Mouse (Mus musculus) heart, embryonic 11.5 days (tissue): Measurements from ENCODE around the gene Sema4b. TPM values are rescaled to one million over a fixed set of nuclear protein-coding genes. Genes with fewer than 3 reads are reported as not detected.

Experiments used
- ATAC-seq: fragments of 200-750 bp; cut with Nextera tagmentation; replicated peaks from 2 replicates; pipeline ENCODE4 v1.8.0; 2017; ENCODE audit warnings: moderate library complexity; ENCODE audit not compliant: insufficient number of reproducible peaks, low FRiP score, low TSS enrichment
- H3K27ac ChIP-seq: fragments of 300-500 bp; sonication (generic); 2 replicates; pipeline ENCODE4 v1.5.1; 2014; ENCODE audit warnings: mild to moderate bottlenecking, low read depth, low read length
- H3K27me3 ChIP-seq: fragments of 300-500 bp; sonication (generic); 2 replicates; pipeline ENCODE4 v1.6.1; 2014; ENCODE audit warnings: mild to moderate bottlenecking, low read length, mixed read lengths; ENCODE audit not compliant: control insufficient read depth, insufficient read depth
- H3K36me3 ChIP-seq: fragments of 300-500 bp; sonication (generic); 2 replicates; pipeline ENCODE4 v1.6.1; 2014; ENCODE audit warnings: mild to moderate bottlenecking, low read length, moderate library complexity, mixed read lengths; ENCODE audit not compliant: control insufficient read depth, insufficient read depth
- H3K4me1 ChIP-seq: fragments of 300-500 bp; sonication (generic); 2 replicates; pipeline ENCODE4 v1.6.1; 2014; ENCODE audit warnings: low read length; ENCODE audit not compliant: control insufficient read depth, insufficient read depth
- H3K4me2 ChIP-seq: fragments of 300-500 bp; sonication (generic); 2 replicates; pipeline ENCODE4 v1.6.1; 2014; ENCODE audit warnings: mild to moderate bottlenecking, moderate library complexity
- H3K4me3 ChIP-seq: fragments of 300-500 bp; sonication (generic); 2 replicates; pipeline ENCODE4 v1.5.1; 2014; ENCODE audit warnings: low read depth, low read length
- H3K9ac ChIP-seq: fragments of 300-500 bp; sonication (generic); 2 replicates; pipeline ENCODE4 v1.6.1; 2014; ENCODE audit warnings: mild to moderate bottlenecking, low read depth, low read length, moderate library complexity
- H3K9me3 ChIP-seq: fragments of 300-500 bp; sonication (generic); replicated peaks from 2 replicates; pipeline ENCODE4 v1.6.1; 2016; ENCODE audit warnings: low read length; ENCODE audit not compliant: control insufficient read depth
- WGBS: fragments of 180-500 bp; shearing (Covaris S2); extraction: QIAGEN DNeasy Blood & Tissue Kit; methylation state at CpG from one replicate; pipeline ENCODE4 v1.1.7; 2014; ENCODE audit not compliant: insufficient replicate concordance; 5-methylcytosine and 5-hydroxymethylcytosine counted together
- polyA plus RNA-seq: library from polyadenylated mRNA; unstranded; fragments of >200 nt; fragmentation: Nextera tagmentation; extraction: Ambion mirVana; gene quantifications from 2 replicates; pipeline ENCODE4 v1.2.1, GENCODE M21; 2014

Sema4b gene
- polyA plus RNA-seq, 1 experiment from 2014 or later, result 8.5 TPM

- Histone ChIP-seq H3K27me3 (0 out of 2 replicates have a peak, but pooled peaks cover 3% of the 10 kb centered on the region), H3K36me3 (no peaks in the 10 kb centered on the region), H3K4me2 (no peak overlapping the region), H3K27ac (no peak overlapping the region), H3K4me3 (no peak overlapping the region), H3K9me3 (no peaks in the 10 kb centered on the region), H3K4me1 (peaks cover 27% of the 10 kb centered on the region), H3K9ac (no peak overlapping the region)
- no peak for ATAC-seq
- 87% methylated on average over 2 of the region's 2 CpGs for WGBS
Observed at GRCm38 (mm10) chr7:80188579-80189125, 2.0 kb downstream of the Sema4b start.

GRCm38 (mm10) chr7:80189147-80189933 lies 2.7 kb downstream of the Sema4b start:
- Histone ChIP-seq H3K9ac (no peak overlapping the region), H3K9me3 (no peaks in the 10 kb centered on the region), H3K4me2 (no peak overlapping the region), H3K4me1 (peaks cover 27% of the 10 kb centered on the region), H3K36me3 (no peaks in the 10 kb centered on the region), H3K4me3 (no peak overlapping the region), H3K27me3 (0 out of 2 replicates have a peak, but pooled peaks cover 3% of the 10 kb centered on the region), H3K27ac (no peak overlapping the region)
- no peak for ATAC-seq
- 72% methylated on average over 11 of the region's 11 CpGs for WGBS

GRCm38 (mm10) chr7:80191455-80191854 lies 4.8 kb downstream of the Sema4b start:
- no peaks in the 10 kb centered on the region for H3K36me3 ChIP-seq
- no peak overlapping the region for H3K4me2 ChIP-seq
- peaks cover 22% of the 10 kb centered on the region for H3K4me1 ChIP-seq
- no peak overlapping the region for H3K27ac ChIP-seq
- 0 out of 2 replicates have a peak, but pooled peaks cover 3% of the 10 kb centered on the region for H3K27me3 ChIP-seq
- H3K9ac ChIP-seq, result no peak overlapping the region
- 43% methylated on average over 5 of the region's 5 CpGs for WGBS
- H3K4me3 ChIP-seq, result no peak overlapping the region
- no peak for ATAC-seq
- no peaks in the 10 kb centered on the region for H3K9me3 ChIP-seq

- Histone ChIP-seq H3K4me3 (peak overlapping the region; percentile 33), H3K4me1 (peaks cover 28% of the 10 kb centered on the region), H3K9ac (peak overlapping the region; percentile 70), H3K27ac (0 out of 2 replicates have a peak overlapping the region, but pooled peaks have one; percentile 62), H3K4me2 (peak overlapping the region; percentile 66), H3K36me3 (no peaks in the 10 kb centered on the region), H3K27me3 (0 out of 2 replicates have a peak, but pooled peaks cover 3% of the 10 kb centered on the region), H3K9me3 (no peaks in the 10 kb centered on the region)
- WGBS, result 14% methylated on average over 16 of the region's 16 CpGs
- ATAC-seq, result peak; percentile 75
Observed at GRCm38 (mm10) chr7:80192226-80193061, 5.8 kb downstream of the Sema4b start.

GRCm38 (mm10) chr7:80193941-80194739 lies 7.5 kb downstream of the Sema4b start:
- Histone ChIP-seq H3K27me3 (no peaks in the 10 kb centered on the region), H3K36me3 (no peaks in the 10 kb centered on the region), H3K27ac (no peak overlapping the region), H3K9ac (no peak overlapping the region), H3K9me3 (no peaks in the 10 kb centered on the region), H3K4me1 (peaks cover 27% of the 10 kb centered on the region), H3K4me2 (no peak overlapping the region), H3K4me3 (no peak overlapping the region)
- WGBS, result 73% methylated on average over 13 of the region's 13 CpGs
- no peak for ATAC-seq

GRCm38 (mm10) chr7:80195146-80195545 lies 8.5 kb downstream of the Sema4b start:
- Histone ChIP-seq H3K4me2 (no peak overlapping the region), H3K27me3 (no peaks in the 10 kb centered on the region), H3K4me1 (peaks cover 31% of the 10 kb centered on the region), H3K9ac (no peak overlapping the region), H3K36me3 (no peaks in the 10 kb centered on the region), H3K9me3 (no peaks in the 10 kb centered on the region), H3K27ac (no peak overlapping the region), H3K4me3 (no peak overlapping the region)
- WGBS, result 83% methylated on average over 5 of the region's 5 CpGs
- ATAC-seq, result no peak

- no peaks in the 10 kb centered on the region for H3K9me3 ChIP-seq
- no peak for ATAC-seq
- 84% methylated on average over 10 of the region's 11 CpGs for WGBS
Observed at GRCm38 (mm10) chr7:80195576-80196263, 9.1 kb downstream of the Sema4b start.

More at GRCm38 (mm10) chr7:80195576-80196263, 9.1 kb downstream of the Sema4b start:
- Histone ChIP-seq H3K36me3 (no peaks in the 10 kb centered on the region), H3K9ac (no peak overlapping the region), H3K4me2 (no peak overlapping the region), H3K27me3 (no peaks in the 10 kb centered on the region), H3K4me3 (no peak overlapping the region), H3K27ac (no peak overlapping the region), H3K4me1 (peaks cover 31% of the 10 kb centered on the region)
